Mouse (Mus musculus): ENCODE results near the gene Pdlim7.

Pdlim7 gene

GRCm38 (mm10) chr13:55486029-55486794 lies 27.3 kb downstream of the Pdlim7 start:
- in situ Hi-C loops (cut with MboI, MseI): no loop called here

GRCm38 (mm10) chr13:55484520-55485088 lies 28.9 kb downstream of the Pdlim7 start:
- in situ Hi-C loops (cut with MboI, MseI): no loop called here

GRCm38 (mm10) chr13:55483593-55483992 lies 29.9 kb downstream of the Pdlim7 start:
- in situ Hi-C loops (cut with MboI, MseI): no loop called here

- in situ Hi-C loops (cut with MboI, MseI): no loop called here
Observed at GRCm38 (mm10) chr13:55483071-55483470, 30.4 kb downstream of the Pdlim7 start.

- in situ Hi-C loops (cut with MboI, MseI): no loop called here
Observed at GRCm38 (mm10) chr13:55482542-55482941, 30.9 kb downstream of the Pdlim7 start.

GRCm38 (mm10) chr13:55479929-55480328 lies 33.5 kb downstream of the Pdlim7 start:
- in situ Hi-C loops (cut with MboI, MseI): loop anchor here (5.0 kb wide), 1 partner anchor 32 kb away; the partner anchor contains the start of gene Pdlim7

GRCm38 (mm10) chr13:55479008-55479407 lies 34.5 kb downstream of the Pdlim7 start:
- in situ Hi-C loops (cut with MboI, MseI): loop anchor here (5.0 kb wide), 1 partner anchor 33 kb away; the partner anchor contains the start of gene Pdlim7

- in situ Hi-C loops (cut with MboI, MseI): loop anchor here (5.0 kb wide), 1 partner anchor 34 kb away; the partner anchor contains the start of gene Pdlim7
Observed at GRCm38 (mm10) chr13:55478036-55478435, 35.4 kb downstream of the Pdlim7 start.

GRCm38 (mm10) chr13:55477492-55477891 lies 36.0 kb downstream of the Pdlim7 start:
- in situ Hi-C loops (cut with MboI, MseI): loop anchor here (5.0 kb wide), 1 partner anchor 35 kb away; the partner anchor contains the start of gene Pdlim7

- in situ Hi-C loops (cut with MboI, MseI): loop anchor here (5.0 kb wide), 1 partner anchor 36 kb away; the partner anchor contains the start of gene Pdlim7
Observed at GRCm38 (mm10) chr13:55476256-55476655, 37.2 kb downstream of the Pdlim7 start.

- in situ Hi-C loops (cut with MboI, MseI): loop anchor here (5.0 kb wide), 1 partner anchor 37 kb away; the partner anchor contains the start of gene Pdlim7
Observed at GRCm38 (mm10) chr13:55475750-55476149, 37.7 kb downstream of the Pdlim7 start.

GRCm38 (mm10) chr13:55474621-55475069 lies 38.8 kb downstream of the Pdlim7 start:
- in situ Hi-C loops (cut with MboI, MseI): loop anchor here (5.0 kb wide), 1 partner anchor 38 kb away; the partner anchor contains the start of gene Pdlim7

GRCm38 (mm10) chr13:55473961-55474360 lies 39.5 kb downstream of the Pdlim7 start:
- in situ Hi-C loops (cut with MboI, MseI): no loop called here

- in situ Hi-C loops (cut with MboI, MseI): no loop called here
Observed at GRCm38 (mm10) chr13:55473076-55473831, 40.2 kb downstream of the Pdlim7 start.

- in situ Hi-C loops (cut with MboI, MseI): no loop called here
Observed at GRCm38 (mm10) chr13:55472132-55473022, 41.1 kb downstream of the Pdlim7 start.

GRCm38 (mm10) chr13:55471819-55472131 lies 41.7 kb downstream of the Pdlim7 start:
- in situ Hi-C loops (cut with MboI, MseI): no loop called here

GRCm38 (mm10) chr13:55471156-55471818 lies 42.2 kb downstream of the Pdlim7 start:
- in situ Hi-C loops (cut with MboI, MseI): no loop called here

GRCm38 (mm10) chr13:55470372-55470771 lies 43.1 kb downstream of the Pdlim7 start:
- in situ Hi-C loops (cut with MboI, MseI): no loop called here

- in situ Hi-C loops (cut with MboI, MseI): no loop called here
Observed at GRCm38 (mm10) chr13:55468851-55469560, 44.5 kb downstream of the Pdlim7 start.
